Mouse (Mus musculus): Measurements from ENCODE around the gene Mindy4b-ps. TPM values are rescaled to one million over a fixed set of nuclear protein-coding genes. Genes with fewer than 3 reads are reported as not detected.

Mindy4b-ps gene
- polyA plus RNA-seq, 1 experiment from 2014 or later, result not detected

DNA sequence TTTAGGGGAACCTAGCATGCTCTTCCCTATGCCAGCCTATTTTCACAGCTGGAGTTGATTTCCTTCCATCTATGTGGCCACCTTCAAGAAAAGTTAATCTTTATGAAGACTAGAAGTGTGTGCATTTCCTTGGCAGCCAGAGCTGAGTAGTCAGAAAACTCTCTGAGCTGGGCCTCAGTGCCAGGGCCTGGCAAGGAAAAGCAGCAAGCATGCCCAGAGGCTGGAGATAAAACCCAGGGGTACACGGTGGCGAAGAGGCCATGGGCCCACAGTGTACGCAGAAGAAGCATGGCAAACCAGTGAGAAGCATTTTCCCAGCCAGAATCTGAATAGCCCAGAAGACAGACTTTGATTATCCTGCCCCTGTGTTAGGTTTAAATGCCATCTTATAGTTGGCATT lies 7.9 kb downstream of the Mindy4b-ps start:
- no peak overlapping the region for H3K4me3 ChIP-seq
- no peaks in the 10 kb centered on the region for H3K9me3 ChIP-seq
- H3K9ac ChIP-seq (replicated peaks), result no peak overlapping the region
- no peak overlapping the region for H3K4me2 ChIP-seq (replicated peaks)
- H3K27ac ChIP-seq (replicated peaks), result no peak overlapping the region
- WGBS, result 76% methylated on average over 3 of the region's 3 CpGs
- H3K4me1 ChIP-seq, result peaks cover 5% of the 10 kb centered on the region; the same call in 1 of the 2 replicates
- H3K27me3 ChIP-seq, result no peaks in the 10 kb centered on the region
- H3K36me3 ChIP-seq, result no peaks in the 10 kb centered on the region
- no peak for ATAC-seq (replicated peaks)

DNA sequence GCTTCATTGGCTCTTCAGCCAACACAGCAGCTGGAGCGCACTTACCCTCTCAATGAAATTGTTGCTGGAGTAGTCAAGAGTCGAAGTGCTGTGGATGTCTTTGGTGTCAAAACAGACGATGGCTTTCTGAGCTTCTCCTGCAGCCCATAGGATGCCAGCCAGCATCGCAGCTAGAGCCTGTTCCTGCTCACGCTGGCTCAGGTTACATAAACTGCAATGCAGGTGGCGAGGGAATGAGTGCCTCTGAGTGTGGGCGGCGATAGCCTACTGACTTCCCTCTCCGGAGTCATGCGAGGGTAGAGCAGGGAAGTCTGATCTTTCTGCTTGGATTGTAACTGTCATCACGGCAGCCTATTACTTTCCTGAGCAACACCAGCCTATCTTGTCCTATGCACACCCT lies 11.8 kb downstream of the Mindy4b-ps start:
- no peaks in the 10 kb centered on the region for H3K27me3 ChIP-seq
- H3K27ac ChIP-seq (replicated peaks), result no peak overlapping the region
- no peak overlapping the region for H3K4me3 ChIP-seq
- no peaks in the 10 kb centered on the region for H3K9me3 ChIP-seq
- WGBS, result 78% methylated on average over 11 of the region's 11 CpGs
- H3K4me1 ChIP-seq, result peaks cover 9% of the 10 kb centered on the region; the same call in 1 of the 2 replicates
- ATAC-seq (replicated peaks), result no peak
- H3K4me2 ChIP-seq (replicated peaks), result no peak overlapping the region
- no peak overlapping the region for H3K9ac ChIP-seq (replicated peaks)
- no peaks in the 10 kb centered on the region for H3K36me3 ChIP-seq

DNA sequence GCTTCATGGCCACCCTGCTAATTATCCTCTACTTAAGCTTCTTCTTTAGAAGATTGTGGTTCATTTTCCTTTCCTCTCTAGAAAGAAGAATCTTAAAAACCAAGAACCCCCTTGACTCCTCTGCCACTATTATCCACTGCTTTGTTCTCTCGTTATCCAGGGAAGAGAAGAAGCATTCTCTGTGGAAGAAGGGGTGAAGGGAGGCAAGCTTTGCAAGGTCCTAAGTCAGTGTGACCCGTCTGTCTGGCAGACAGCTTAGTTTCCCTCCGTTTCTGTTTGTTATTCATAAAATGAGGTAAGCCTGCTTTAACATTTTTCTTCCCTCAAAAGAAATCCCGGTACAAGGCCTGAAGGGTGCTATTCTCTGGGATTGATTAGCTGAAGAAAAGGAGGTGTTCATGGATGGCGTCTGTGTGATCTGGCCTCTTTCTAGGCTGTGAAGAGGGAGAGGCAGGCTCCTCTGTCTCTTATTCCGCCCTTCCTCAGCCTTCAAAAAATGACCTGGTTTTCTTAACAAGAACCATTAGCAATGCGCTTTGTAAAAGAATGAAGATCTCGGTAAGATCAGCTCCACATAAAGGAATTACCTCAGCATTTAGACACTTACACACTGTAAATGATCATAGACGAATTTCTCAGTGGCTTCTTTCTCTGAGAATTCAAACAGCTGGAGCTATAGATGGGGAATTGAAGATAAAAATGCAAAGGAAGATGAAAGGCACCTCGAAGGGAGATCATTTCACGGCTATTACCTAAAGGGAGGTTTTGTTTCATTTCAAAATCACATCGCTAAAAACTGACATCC lies 12.8 kb downstream of the Mindy4b-ps start:
- 29% methylated on average over 12 of the region's 12 CpGs for WGBS
- Histone ChIP-seq H3K4me3 (no peak overlapping the region), H3K9me3 (no peaks in the 10 kb centered on the region), H3K36me3 (no peaks in the 10 kb centered on the region), H3K4me2 (replicated peaks) (no peak overlapping the region), H3K4me1 (peaks cover 9% of the 10 kb centered on the region; the same call in 1 of the 2 replicates), H3K27me3 (no peaks in the 10 kb centered on the region), H3K27ac (replicated peaks) (no peak overlapping the region), H3K9ac (replicated peaks) (no peak overlapping the region)
- ATAC-seq (replicated peaks), result no peak

DNA sequence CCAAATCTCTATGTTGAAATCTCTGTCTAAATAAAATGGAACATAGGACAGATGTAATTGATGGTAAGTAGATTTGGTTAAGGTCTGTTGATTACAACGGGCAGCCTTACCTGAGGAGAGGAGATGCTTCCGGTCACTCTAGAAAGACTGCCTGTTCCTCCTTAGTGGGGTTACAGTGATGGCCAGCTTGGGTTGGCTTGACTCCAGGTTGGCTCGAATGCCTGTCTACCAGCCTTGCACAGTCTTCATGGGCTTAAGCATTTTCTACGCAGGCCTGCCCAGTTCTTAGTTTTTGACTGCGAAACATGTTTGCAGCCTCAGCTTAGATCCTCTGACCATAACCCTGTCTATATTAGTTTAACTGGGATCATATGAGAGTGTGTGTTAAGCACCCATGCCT lies 13.5 kb downstream of the Mindy4b-ps start:
- H3K27me3 ChIP-seq, result no peaks in the 10 kb centered on the region
- WGBS, result 92% methylated on average over 5 of the region's 5 CpGs
- no peaks in the 10 kb centered on the region for H3K36me3 ChIP-seq
- peaks cover 9% of the 10 kb centered on the region; the same call in 1 of the 2 replicates for H3K4me1 ChIP-seq
- H3K4me2 ChIP-seq (replicated peaks), result no peak overlapping the region
- no peak overlapping the region for H3K4me3 ChIP-seq
- no peak overlapping the region for H3K27ac ChIP-seq (replicated peaks)
- H3K9me3 ChIP-seq, result no peaks in the 10 kb centered on the region
- no peak for ATAC-seq (replicated peaks)
- no peak overlapping the region for H3K9ac ChIP-seq (replicated peaks)

DNA sequence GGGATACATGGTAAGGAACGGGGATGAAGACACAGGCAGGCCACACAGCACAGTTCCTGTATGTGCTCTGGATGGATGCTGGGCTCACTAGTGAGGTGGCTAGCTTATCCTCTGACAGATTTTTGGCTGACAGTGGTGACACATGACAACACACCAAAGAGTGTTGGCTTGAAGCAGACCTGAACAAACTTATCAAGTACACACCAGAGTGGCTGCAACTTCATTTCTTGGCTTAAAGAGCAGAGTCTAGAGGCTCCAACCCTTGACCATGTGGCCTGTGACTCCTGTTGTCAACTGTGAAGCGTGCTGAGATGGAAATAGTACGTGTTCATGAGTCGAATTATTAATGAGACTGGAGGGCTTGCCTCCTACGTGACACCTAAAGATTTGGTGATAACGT lies 17.4 kb downstream of the Mindy4b-ps start:
- H3K9ac ChIP-seq (replicated peaks), result no peak overlapping the region
- no peak for ATAC-seq (replicated peaks)
- 81% methylated on average over 6 of the region's 6 CpGs for WGBS
- H3K4me2 ChIP-seq (replicated peaks), result no peak overlapping the region
- no peaks in the 10 kb centered on the region for H3K9me3 ChIP-seq
- no peak overlapping the region for H3K4me3 ChIP-seq
- peaks cover 9% of the 10 kb centered on the region; the same call in 1 of the 2 replicates for H3K4me1 ChIP-seq
- H3K27me3 ChIP-seq, result no peaks in the 10 kb centered on the region
- H3K36me3 ChIP-seq, result no peaks in the 10 kb centered on the region
- no peak overlapping the region for H3K27ac ChIP-seq (replicated peaks)

DNA sequence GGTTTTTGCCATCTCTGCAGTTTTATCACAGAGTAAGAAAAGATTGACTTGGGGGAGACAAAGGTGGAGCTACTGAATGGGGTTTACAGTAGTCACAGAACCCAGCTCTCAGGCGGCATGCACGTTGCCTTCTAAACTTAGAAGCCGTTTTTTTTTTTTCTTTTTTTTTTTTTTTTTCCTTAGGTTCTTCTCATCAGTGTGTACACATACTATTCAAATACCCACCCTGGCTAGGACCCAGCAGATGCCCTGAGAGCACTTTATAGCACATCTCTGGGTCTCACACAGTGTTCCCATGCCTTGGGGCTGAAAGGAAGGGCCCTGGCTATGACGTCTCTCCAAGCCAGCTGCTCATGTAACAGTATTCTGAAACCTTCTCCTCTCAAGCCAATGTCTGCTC lies 23.4 kb downstream of the Mindy4b-ps start:
- Histone ChIP-seq H3K27me3 (no peaks in the 10 kb centered on the region), H3K4me3 (no peak overlapping the region), H3K27ac (replicated peaks) (no peak overlapping the region), H3K9ac (replicated peaks) (no peak overlapping the region), H3K4me2 (replicated peaks) (no peak overlapping the region), H3K36me3 (no peaks in the 10 kb centered on the region), H3K9me3 (no peaks in the 10 kb centered on the region), H3K4me1 (no peaks in the 10 kb centered on the region)
- no peak for ATAC-seq (replicated peaks)
- WGBS, result 84% methylated on average over 4 of the region's 4 CpGs

DNA sequence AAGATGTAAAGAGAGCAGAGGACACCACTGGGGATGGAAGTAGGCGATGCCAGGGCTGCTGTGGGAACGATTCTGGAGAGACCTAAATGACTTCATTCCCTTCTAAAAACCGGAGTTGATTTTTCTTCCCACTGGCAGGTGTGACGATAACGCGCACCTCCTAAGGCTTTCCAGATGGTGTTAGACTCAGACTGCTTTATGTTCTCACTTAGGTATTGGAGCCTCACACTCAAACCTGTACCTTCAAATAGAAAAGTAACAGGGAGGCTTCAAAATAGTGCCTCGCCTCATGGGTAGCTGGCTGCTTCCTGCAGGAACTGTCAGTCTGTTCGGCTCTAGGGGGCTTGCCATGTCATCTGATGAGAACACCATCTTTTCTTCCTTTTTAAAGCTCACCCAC lies 23.9 kb downstream of the Mindy4b-ps start:
- Histone ChIP-seq H3K9me3 (no peaks in the 10 kb centered on the region), H3K36me3 (no peaks in the 10 kb centered on the region), H3K9ac (replicated peaks) (no peak overlapping the region), H3K4me3 (no peak overlapping the region), H3K4me1 (no peaks in the 10 kb centered on the region), H3K27me3 (no peaks in the 10 kb centered on the region), H3K4me2 (replicated peaks) (no peak overlapping the region), H3K27ac (replicated peaks) (no peak overlapping the region)
- 82% methylated on average over 8 of the region's 8 CpGs for WGBS
- 0 out of 2 replicates have a peak, but pooled peaks have one; percentile 35 for ATAC-seq (replicated peaks)

DNA sequence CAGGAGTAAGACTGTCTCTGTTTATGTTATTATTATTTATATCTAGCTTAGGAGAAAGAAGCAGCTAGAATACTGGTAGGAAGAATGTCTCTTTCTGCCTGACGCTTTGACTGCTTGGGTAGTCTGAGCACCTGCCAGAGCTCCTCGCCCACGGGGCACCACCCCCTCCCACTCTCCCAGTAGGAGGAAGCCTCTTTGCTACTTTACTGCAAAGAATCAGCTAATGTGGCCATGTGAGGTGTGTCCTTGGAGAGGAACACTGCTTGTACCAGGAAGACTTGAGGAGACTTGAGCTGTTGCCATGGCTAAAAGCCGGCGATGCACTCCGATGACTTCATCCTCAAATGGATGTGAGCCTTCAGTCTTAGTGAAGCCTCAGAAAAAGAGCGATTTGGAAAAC lies 32.6 kb downstream of the Mindy4b-ps start:
- H3K27me3 ChIP-seq, result no peaks in the 10 kb centered on the region
- no peak overlapping the region for H3K27ac ChIP-seq (replicated peaks)
- H3K4me3 ChIP-seq, result no peak overlapping the region
- H3K36me3 ChIP-seq, result no peaks in the 10 kb centered on the region
- 72% methylated on average over 7 of the region's 7 CpGs for WGBS
- H3K9me3 ChIP-seq, result no peaks in the 10 kb centered on the region
- peaks cover 7% of the 10 kb centered on the region; the same call in 1 of the 2 replicates for H3K4me1 ChIP-seq
- no peak overlapping the region for H3K9ac ChIP-seq (replicated peaks)
- H3K4me2 ChIP-seq (replicated peaks), result no peak overlapping the region
- no peak for ATAC-seq (replicated peaks)

DNA sequence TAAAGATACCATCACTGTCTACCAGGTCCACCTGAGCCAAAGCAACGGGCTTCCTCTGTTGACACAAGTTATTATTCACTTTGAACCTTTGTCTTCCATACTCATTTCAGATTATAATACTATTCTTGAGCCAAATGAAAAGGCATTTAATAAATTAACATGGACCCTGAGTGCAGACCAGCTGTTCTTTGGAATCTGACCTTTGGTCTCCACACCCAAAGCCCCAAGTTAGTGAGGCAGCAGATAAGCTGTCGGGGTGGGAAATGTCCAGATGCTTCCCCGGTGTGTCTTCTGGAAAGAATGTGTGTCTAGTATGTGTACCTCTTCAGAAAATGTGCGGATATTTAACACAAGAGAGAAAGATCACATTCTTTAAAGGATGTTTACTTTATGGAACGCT lies 33.1 kb downstream of the Mindy4b-ps start:
- 85% methylated on average over 5 of the region's 5 CpGs for WGBS
- Histone ChIP-seq H3K27ac (replicated peaks) (no peak overlapping the region), H3K4me1 (peaks cover 7% of the 10 kb centered on the region; the same call in 1 of the 2 replicates), H3K36me3 (no peaks in the 10 kb centered on the region), H3K4me2 (replicated peaks) (no peak overlapping the region), H3K9me3 (no peaks in the 10 kb centered on the region), H3K9ac (replicated peaks) (no peak overlapping the region), H3K27me3 (no peaks in the 10 kb centered on the region), H3K4me3 (no peak overlapping the region)
- ATAC-seq (replicated peaks), result no peak

DNA sequence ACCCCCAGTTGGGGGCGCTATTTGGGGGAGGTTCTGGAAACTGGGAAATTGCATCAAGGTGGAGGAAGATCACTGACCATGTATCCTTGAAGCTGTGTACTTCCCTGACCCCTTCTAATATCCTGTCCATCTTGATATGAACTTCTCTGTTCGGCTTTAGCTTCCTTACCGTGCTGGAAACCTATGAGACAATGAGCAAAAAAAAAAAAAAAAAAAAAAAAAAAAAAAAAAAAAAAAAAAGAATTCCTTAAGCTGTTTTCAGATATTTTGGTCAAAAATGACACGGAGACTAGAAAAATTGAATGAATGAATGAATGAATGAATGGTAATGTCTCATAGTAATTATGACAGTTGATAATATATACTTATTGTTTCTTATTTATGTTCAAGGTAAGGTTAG lies 35.6 kb downstream of the Mindy4b-ps start:
- no peak overlapping the region for H3K4me3 ChIP-seq
- ATAC-seq (replicated peaks), result no peak
- peaks cover 7% of the 10 kb centered on the region; the same call in 1 of the 2 replicates for H3K4me1 ChIP-seq
- H3K36me3 ChIP-seq, result no peaks in the 10 kb centered on the region
- no peaks in the 10 kb centered on the region for H3K9me3 ChIP-seq
- 70% methylated on average over 4 of the region's 4 CpGs for WGBS
- no peaks in the 10 kb centered on the region for H3K27me3 ChIP-seq
- H3K9ac ChIP-seq (replicated peaks), result no peak overlapping the region
- no peak overlapping the region; the same call in 1 of the 2 replicates for H3K4me2 ChIP-seq (replicated peaks)
- H3K27ac ChIP-seq (replicated peaks), result no peak overlapping the region

DNA sequence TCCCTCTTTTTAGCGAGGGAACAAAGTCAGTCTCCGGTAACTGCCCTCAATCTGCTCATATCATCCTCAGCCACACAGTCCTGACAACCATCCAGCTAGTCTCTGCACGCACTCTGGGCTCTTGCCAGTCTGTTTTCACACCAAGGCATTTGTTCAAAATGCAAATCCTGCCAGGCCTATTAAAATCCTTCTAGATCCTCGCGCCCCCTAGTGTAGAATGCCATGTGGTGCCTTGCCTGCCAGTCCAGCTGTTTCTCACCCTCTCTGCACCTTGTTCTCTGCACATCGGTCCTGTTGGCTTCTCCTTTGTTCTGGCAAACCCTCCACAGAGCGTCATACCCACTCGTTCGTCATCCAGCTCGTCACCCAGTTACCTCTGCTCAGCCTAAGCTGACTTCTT lies 36.2 kb downstream of the Mindy4b-ps start:
- WGBS, result 18% methylated on average over 10 of the region's 10 CpGs
- peaks cover 7% of the 10 kb centered on the region; the same call in 1 of the 2 replicates for H3K4me1 ChIP-seq

DNA sequence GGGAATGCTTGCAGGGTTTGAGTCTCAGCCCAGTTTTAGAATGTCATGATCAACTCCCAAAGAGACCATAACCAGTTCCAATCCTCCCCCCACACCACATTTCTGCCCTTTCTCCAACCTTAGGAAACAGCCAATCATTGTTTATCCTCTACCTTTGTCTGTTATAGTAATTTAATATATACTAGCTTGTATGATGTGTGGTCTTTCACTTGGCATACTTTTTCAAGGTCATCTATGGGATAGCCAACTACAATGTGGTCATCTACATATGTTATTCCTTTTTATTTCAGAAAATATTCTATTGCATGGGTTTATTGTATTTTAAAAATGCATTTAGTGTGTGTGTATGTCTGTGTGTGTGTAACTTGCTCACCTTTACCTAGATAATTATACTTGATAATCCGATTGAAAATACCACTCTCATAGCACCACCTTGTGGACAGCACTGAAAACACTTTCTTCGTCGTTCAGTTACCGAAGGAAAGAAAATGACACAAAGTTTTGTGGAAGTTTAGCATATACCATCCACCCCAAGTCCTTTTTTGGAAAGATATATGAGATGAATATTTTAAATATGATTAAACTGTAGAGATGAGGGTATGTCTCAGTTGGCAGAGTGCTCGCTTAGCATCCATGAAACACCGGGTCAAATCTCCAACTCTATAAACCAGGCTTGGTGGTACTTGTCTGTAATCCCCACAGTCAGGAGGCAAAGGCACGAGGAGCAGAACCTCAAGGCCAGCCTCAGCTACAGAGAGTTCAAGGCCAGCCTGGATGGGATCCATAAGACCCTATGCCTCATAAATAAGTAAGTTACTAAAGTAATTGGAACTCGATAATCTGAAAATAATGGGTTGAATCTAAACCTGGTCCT lies 37.7 kb downstream of the Mindy4b-ps start:
- no peak overlapping the region for H3K4me2 ChIP-seq (replicated peaks)
- 30% methylated on average over 8 of the region's 8 CpGs for WGBS
- H3K4me1 ChIP-seq, result peaks cover 7% of the 10 kb centered on the region; the same call in 1 of the 2 replicates
- no peaks in the 10 kb centered on the region for H3K27me3 ChIP-seq
- no peak overlapping the region for H3K9ac ChIP-seq (replicated peaks)
- no peaks in the 10 kb centered on the region for H3K9me3 ChIP-seq
- H3K27ac ChIP-seq (replicated peaks), result no peak overlapping the region
- no peak overlapping the region for H3K4me3 ChIP-seq
- ATAC-seq (replicated peaks), result peak; percentile 13; the same call in 1 of the 2 replicates
- no peaks in the 10 kb centered on the region for H3K36me3 ChIP-seq

More for the DNA sequence above, 36.2 kb downstream of the Mindy4b-ps start:
- no peak overlapping the region for H3K4me3 ChIP-seq
- no peaks in the 10 kb centered on the region for H3K27me3 ChIP-seq
- H3K9ac ChIP-seq (replicated peaks), result no peak overlapping the region
- peak overlapping the region; percentile 19 for H3K4me2 ChIP-seq (replicated peaks)
- peak; percentile 83 for ATAC-seq (replicated peaks)
- no peaks in the 10 kb centered on the region for H3K9me3 ChIP-seq
- H3K27ac ChIP-seq (replicated peaks), result no peak overlapping the region
- no peaks in the 10 kb centered on the region for H3K36me3 ChIP-seq

Data from forebrain, embryonic 15.5 days (tissue).